Mouse (Mus musculus) c-Kit-positive CD71-positive TER-119-positive erythroid progenitor cells, embryonic 14.5 days (primary cell): ENCODE data around the gene 9130019O22Rik.
A peak's percentile ranks its signal among the peaks of the same experiment; 100 is the strongest.
"Not testable (repeated sequence)": the region's sequence is repeated elsewhere in the genome, so short reads cannot be mapped to it uniquely, and the experiment has no call there.

Source experiments
- DNase-seq: peaks from one replicate; pipeline ENCODE4 v3.0.0-alpha.2; 2013; ENCODE audit warnings: low spot score

The 9130019O22Rik gene

GRCm38 (mm10) chr7:127386641-127387392 is at the start of gene 9130019O22Rik:
TSS of gene 9130019O22Rik (minus strand) at chr7:127387166.
- DNase-seq = peak; percentile 92

DNA sequence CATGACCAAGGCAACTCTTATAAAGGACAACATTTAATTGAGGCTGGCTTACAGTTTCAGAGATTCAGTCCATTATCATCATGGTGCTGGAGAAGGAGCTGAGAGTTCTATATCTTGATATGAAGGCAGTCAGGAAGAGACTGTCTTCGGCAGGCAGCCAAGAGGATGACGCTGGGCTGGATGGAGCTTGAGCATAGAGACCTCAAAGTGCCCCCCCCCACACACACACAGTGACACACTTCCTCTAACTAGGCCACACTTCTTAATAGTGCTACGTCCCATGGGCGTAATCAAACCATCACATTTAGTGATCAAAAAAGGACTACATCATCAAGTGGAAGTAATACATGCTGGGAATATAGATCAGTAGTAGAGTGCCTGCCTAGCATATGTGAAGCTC is 48.2 kb upstream of the 9130019O22Rik start:
- no peak for DNase-seq

GRCm38 (mm10) chr7:127426354-127426753 is 39.4 kb upstream of the 9130019O22Rik start:
- no peak for DNase-seq

DNA sequence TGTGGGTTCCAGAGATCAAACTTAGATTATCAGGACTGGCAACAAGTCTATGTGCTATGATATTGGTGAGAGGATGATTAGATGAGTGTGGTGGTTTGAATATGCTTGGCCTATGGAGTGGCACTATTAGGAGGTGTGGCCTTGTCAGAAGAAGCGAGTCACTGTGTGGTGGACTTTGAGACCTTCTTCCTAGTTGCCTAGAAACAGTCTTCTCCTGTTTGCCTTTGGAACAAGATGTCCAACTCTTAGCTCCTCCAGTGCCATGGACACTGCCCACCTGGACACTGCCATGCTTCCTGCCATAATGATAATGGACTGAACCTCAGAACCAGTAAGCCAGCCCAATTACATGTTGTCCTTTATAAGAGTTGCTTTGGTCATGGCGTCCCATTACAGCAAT is 38.9 kb upstream of the 9130019O22Rik start:
- DNase-seq = no peak

DNA sequence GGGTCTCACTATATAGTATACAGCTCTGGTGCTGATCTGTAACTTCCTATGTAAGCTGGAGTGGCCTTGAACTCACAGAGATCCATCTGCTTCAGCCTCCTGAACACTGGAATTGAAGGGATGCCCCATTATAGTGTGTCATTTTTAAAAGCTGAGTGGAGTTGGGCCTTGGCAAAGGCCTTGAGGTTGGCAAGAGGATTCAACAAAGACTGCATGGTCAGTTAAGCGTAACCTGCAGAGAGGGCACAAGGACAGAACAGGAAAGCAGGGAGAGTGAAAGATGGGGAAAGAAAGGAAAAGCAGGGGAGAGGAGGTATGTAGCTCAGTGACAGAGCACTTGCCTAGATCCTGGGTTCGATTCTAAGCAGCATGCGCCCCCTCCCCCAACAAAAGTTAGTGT is 38.3 kb upstream of the 9130019O22Rik start:
- DNase-seq = no peak

GRCm38 (mm10) chr7:127422247-127422646 is 35.3 kb upstream of the 9130019O22Rik start:
- peak; percentile 57 for DNase-seq

DNA sequence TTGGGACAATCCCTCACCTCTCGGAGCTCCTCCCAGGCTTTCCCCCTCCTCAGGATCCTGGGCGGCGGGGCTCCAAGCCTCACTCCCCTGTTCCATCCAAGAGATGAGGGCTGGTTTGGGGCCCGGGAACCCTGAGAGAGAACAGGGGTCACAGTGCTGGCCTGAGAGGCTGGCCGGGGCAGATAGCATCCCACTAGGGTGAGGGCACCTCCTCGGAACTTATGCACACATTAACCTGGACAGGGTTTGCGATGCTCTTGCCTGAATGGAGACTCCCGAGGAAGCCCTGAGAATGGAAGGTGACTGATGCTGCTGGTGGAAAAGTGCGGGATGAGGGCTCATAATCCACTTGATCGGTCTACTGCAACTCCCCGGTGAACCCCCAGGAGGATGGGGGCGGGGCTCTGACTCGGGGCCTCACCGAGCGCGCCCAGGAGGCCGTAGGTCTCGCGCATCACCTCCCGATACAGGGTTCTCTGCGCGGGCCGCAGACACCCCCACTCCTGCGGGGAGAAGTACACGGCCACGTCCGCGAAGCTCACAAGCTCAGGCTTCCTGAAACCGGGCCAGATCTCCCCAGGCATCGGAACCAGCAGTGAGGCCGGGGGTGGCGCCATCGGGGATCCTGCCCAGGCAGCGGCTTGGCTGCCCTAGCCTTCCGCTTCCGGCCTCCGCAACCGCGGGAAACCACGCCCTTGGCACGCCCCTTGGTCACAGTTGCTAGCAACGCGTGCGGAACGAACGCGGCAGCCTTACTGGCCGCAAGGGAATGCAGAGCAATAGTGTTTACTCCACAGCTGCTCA is 34.6 kb upstream of the 9130019O22Rik start, which contains the start of gene Zfp688:
Gene Zfp688 (minus strand): TSS at position 681 of the 804 bp plus-strand sequence.
- peak; percentile 90 for DNase-seq

DNA sequence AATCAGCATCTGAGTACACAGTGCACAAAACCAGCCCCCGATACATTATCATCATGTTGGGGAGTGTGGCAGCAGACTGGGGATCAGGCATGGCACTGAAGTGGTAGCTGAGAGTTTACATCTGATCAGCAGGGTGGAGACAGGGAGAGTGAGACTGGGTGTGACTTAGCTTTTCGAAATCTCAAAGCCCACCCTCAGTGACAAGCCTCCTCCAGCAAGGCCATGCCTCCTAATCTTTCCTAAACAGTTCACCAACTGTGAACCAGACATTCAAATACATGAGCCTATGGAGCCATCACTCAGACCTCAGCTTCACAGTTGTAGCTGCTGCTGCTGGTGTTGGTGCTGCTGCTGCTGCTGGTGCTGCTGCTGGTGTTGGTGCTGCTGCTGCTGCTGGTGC is 24.5 kb upstream of the 9130019O22Rik start:
- DNase-seq = no peak

- peak; percentile 79 for DNase-seq
Measured at GRCm38 (mm10) chr7:127406002-127406987, 19.3 kb upstream of the 9130019O22Rik start, which contains the start of gene Zfp764. TSS of gene Zfp764 (minus strand) at chr7:127406822.

GRCm38 (mm10) chr7:127404101-127404500 is 17.1 kb upstream of the 9130019O22Rik start:
- DNase-seq = not testable (repeated sequence)

DNA sequence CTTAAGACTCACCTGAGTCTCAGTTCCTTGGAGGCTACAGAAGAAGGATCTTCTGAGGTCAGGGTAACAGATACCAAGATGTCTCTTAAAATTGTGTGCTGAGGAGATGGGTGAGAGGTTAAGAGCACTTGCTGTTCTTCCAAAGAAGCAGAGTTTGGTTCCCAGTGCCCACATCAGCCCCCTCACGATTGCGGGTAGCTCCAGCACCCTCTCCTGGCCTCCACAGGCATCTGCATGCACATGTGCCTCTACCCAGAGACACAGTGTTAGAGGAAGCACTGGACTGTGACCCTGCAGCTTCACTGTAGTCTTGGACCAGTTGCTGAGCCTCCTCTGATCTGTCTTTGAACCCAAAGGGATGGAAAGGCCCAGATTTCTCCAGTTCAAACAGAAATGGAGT is 16.0 kb upstream of the 9130019O22Rik start:
- no peak for DNase-seq

DNA sequence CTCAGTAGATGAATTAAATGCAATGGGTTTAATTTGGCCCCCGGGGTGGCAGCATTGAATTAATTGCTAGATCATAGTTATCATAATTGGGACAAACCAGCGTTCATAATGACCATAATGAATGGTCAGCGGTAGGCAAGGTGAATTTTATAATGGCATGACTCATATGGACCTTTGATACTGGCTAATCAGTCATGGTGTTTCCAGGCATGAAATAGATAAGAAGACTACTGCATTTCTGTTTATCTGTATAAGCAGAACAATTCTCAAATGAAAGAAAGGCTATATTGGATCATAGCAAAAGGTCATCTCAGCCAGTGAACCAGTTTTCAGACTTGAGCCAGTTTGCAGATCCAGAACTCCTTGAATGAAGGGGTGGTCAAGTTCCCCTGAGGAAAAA is 13.4 kb upstream of the 9130019O22Rik start:
- no peak for DNase-seq

GRCm38 (mm10) chr7:127393944-127394333 is 7.0 kb upstream of the 9130019O22Rik start:
- DNase-seq = no peak

GRCm38 (mm10) chr7:127393157-127393943 is 6.4 kb upstream of the 9130019O22Rik start, which contains the start of gene E430018J23Rik:
TSS of gene E430018J23Rik (minus strand) at chr7:127393629.
- peak; percentile 98 for DNase-seq

DNA sequence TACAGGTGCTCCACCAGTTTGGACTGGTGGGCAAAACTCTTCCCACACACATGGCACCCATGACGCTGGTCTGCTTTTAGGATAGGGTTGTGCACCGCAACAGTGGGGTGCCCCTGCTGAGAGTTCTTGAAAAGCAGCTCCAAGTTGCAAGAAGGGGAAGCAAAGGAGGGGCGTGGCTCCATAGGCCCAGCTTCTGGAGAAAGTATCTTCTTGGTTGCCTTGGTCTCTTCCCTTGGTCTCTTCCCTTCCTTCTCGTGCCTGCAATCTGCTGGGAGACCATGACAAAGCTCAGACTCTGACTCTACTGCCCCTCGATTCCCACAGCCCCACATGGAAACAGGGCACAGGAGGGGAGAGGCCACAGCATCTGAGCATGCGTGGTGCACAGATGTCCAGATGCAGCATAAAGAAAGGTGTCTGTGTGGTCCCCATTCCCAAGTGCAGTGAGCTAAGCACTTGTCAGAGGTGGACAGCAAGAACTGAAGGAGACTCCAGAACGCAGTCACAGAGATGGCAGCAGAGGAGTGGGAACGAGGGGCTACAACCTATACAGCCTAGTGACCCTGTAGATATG is 5.4 kb upstream of the 9130019O22Rik start:
- DNase-seq = no peak

DNA sequence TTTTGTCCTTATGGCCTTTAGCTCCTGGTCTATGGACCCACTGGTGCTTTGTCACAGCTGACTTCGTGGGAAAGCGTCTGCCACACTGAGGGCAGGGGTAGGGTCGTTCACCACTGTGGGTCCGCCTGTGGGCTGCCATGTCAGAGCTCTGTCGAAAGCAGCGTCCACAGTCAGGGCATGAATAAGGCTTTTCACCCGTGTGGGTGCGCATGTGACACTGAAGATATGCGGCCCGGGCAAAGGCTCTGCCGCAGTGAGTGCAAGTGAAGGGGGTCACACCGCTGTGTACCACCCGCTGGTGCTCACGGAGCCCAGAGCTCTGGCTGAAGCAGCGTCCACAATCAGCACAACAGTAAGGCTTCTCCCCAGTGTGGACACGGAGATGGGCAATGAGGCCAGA is 4.6 kb upstream of the 9130019O22Rik start:
- no peak for DNase-seq

DNA sequence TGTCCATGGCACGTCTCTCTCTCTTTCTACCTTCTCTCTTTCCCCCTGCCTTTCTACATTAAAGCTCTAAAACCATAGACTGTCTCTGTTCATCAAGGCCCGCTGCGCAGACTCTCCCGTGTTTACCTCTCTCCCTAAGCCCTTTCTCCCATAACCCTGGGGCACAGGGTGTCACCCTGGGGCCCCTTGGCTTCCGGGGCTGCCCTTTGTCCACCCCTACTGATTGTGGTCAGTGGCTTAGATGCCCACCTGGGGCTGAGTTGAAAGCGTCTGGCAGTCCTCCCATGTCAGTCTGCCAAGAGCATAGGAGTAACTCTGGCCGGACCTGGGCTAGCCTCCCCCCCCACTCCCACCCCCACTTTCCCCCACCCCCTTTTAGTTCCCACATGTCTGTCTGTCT is 3.3 kb upstream of the 9130019O22Rik start:
- DNase-seq = no peak

DNA sequence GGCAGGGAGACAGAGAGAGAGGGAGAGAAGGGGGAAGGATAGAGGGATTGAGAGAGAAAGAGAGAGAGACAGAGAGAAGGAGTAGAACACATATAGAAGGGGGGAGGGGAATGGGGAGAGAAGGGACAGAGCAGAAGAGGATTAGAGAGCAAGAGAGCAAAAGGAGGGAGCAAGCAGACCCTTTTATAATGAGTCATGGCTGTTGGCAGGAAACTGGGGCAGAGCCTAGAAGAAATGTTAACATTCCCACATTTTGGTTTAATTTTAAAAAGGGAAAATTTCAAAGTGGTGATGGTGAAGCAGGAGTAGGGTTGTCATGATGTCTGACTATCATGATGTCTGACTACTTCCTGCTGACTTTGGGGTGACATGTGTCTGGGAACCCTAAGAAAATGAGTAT is 1.2 kb upstream of the 9130019O22Rik start:
- DNase-seq = not testable (repeated sequence)

DNA sequence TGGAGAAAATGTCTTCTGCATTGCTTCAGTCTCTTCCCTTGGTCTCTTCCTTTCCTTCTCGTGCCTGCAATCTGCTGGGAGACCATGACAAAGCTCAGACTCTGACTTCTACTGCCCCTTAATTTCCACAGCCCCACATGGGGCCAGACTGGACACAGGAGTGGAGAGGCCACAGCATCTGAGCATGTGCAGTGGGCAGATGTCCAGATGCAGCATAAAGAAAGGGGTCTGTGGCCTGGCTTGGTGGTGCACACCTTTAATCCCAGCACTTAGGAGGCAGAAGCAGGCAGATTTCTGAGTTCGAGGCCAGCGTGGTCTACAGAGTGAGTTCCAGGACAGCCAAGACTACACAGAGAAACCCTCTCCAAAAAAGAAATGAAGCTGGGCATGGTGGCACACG is 1.4 kb downstream of the 9130019O22Rik start:
- not testable (repeated sequence) for DNase-seq

DNA sequence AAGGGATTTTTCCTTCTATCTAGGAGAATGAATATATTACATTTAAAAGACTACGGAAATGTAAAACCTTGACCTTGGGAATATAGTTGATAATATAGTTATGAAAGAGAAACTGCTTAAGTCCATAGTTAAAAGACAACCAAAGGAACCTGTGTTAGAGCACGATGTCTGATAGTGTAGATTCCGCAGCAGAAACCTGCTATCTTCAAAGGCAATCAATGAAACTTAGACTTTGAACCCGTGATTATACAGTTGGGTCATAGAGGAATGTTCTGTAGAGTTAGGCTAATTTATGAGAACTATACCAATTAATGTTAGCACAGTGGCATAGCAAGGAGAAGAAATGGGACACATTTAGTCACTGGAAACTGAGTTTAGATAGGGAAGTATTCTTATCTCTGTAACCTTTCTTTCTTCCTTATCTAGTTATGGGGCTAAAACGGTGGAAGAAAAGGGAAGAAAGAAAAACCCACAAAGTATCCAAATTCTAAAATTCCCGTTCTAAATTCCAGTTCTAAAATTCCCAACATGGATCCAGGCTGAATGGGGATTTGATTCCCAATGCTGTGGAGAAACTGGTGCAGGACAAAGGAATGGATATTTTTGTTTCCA is 8.6 kb downstream of the 9130019O22Rik start:
- DNase-seq = no peak
